Mouse (Mus musculus) testis, adult 2 months (tissue): ENCODE data around the gene Neurl4.

ENCODE experiments used
- CTCF ChIP-seq: fragments of 200-500 bp; IDR thresholded peaks from 2 replicates; pipeline ENCODE4 v1.5.1; 2012; ENCODE audit warnings: low read depth, mild to moderate bottlenecking, inconsistent platforms, low read length, moderate library complexity; ENCODE audit not compliant: control insufficient read depth, insufficient read depth, insufficient replicate concordance
- POLR2A ChIP-seq: fragments of 200-500 bp; IDR thresholded peaks from 2 replicates; pipeline ENCODE4 v1.6.1; 2012; ENCODE audit warnings: low read depth, mild to moderate bottlenecking, inconsistent platforms, low read length, moderate library complexity; ENCODE audit not compliant: control insufficient read depth

GRCm38 (mm10) chr11:69908645-69909044 lies 7.8 kb downstream of the Neurl4 start:
- no peak for TF ChIP-seq POLR2A
- TF ChIP-seq CTCF = no peak
